Mouse (Mus musculus) layer of hippocampus, adult 11-12 months (tissue): ENCODE data around the gene Pfpl.

Source experiments
- DNase-seq: peaks from one replicate; pipeline ENCODE4 v3.0.0; 2022; ENCODE audit warnings: low spot score

Pfpl gene

DNA sequence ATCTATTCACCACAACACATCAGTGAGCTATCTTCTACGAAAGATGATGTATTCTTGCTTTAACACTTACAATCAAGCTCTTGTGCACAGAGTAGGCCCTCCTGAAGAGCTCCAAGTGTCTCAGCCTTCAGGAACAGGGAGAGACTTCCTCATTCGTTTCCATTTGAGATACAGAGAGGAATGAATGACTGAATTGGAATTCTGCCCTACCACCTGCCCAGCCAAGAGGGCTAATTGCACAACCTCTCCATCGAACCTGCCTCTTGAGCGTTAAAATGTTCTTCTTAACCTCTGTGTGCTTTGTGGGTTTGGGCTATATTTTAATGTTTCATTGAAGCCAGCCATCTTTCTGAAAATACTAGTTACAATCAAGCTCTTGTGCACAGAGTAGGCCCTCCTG, 37.0 kb downstream of the Pfpl start:
- DNase-seq, result no peak

- DNase-seq, result peak; percentile 3
Measured at GRCm38 (mm10) chr19:12465530-12466144, 37.9 kb downstream of the Pfpl start.

GRCm38 (mm10) chr19:12466204-12466603, 38.5 kb downstream of the Pfpl start:
- DNase-seq, result peak; percentile 77

GRCm38 (mm10) chr19:12467436-12467835, 39.7 kb downstream of the Pfpl start:
- peak; percentile 26 for DNase-seq

DNA sequence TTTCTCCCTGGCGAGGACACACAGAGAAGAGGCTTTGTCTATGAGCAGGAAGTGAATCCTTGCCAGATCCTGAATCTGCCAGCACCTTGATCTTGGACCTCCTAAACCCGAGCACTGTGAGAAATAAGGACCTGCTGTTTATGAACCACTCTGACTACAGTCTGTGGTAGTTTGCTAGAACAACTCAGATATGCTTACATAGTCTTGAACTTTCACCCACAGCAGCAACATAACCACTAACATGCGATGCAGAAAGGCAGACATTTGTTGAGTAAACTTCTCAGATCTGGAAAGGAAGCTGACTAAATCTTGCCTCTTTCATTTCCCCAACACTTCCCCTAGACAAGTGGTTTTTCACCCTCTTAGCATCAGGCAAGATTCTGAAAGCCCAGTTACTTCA, 44.2 kb downstream of the Pfpl start:
- no peak for DNase-seq

- no peak for DNase-seq
Measured at GRCm38 (mm10) chr19:12472381-12472976, 44.8 kb downstream of the Pfpl start.

DNA sequence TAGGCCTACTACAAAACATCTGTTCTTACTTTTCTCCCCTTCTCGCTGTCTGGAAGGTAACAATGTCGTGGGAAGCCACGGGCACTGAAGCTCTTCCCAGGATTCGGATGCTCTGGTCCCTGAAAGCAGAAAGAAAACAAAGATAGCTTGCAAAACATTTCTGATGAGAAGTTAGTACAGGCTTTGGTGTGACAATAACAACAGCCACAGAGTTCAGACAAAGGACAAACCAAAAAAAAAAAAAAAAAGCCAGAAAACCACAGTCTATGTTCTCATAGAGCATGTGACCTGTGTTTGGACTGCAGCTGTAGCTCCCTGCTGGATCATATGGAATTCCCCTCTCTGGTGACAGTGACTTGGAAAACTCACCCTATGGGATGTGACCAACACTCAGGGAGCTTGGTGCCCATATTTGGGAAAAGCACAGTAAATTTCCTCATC, 45.5 kb downstream of the Pfpl start:
- no peak for DNase-seq

- no peak for DNase-seq
Measured at GRCm38 (mm10) chr19:12473951-12474350, 46.2 kb downstream of the Pfpl start.

DNA sequence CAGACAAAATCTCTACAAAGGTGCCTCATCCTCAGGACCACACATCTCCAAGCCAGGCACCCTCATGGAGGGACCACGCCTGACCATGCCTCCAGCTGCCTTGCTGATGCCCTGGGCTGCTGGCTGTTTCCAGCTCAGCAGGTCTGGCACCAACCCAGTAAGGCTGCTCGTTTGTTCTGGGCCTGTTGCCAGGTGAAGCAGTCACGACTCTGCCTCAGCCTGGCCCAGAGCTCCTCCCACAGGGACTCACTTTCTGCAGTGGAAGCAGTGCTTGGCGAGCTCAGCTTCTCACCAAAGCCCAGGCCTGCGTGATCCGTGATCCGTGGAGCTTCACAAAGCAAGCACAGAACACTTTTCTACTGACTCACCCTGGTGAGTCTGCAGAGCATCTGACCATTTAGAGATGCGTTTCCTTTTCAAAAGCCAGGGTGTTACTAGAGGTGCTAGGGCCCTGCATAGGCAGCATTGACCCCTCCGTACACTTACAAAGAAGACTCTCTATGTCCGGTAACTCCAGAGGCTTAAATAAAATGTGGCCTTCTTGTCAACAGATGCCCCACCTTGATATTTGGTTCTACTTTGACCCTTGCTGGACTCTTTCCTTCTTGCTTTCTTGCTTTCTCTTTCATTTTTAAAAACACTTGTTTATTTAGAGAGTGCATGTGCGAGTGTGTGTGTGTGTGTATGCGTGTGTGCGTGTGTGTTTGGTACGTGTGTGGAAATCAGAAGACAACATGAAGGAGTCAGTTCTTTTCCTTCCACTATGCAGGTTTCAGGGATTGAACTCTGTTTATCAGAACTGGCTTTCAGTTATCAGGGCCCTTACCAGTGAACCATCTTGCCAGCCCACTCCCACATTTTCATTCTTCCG, 47.9 kb downstream of the Pfpl start:
- peak; percentile 92 for DNase-seq

GRCm38 (mm10) chr19:12476721-12477270, 49.1 kb downstream of the Pfpl start:
- DNase-seq, result no peak

- no peak for DNase-seq
Measured at GRCm38 (mm10) chr19:12478369-12478768, 50.7 kb downstream of the Pfpl start.
